Mouse (Mus musculus) heart, postnatal 0 days (tissue): ENCODE measurements around the gene Tmem234. TPM values are rescaled to one million over a fixed set of nuclear protein-coding genes. Genes with fewer than 3 reads are reported as not detected.

Experiments used
- ATAC-seq: fragments of 200-750 bp; cut with Nextera tagmentation; 2 replicates; pipeline ENCODE4 v1.8.0; 2017; ENCODE audit warnings: low read depth, moderate number of reproducible peaks, moderate library complexity; ENCODE audit not compliant: insufficient read depth
- DNase-seq: peaks from one replicate; pipeline ENCODE4 v3.0.0-alpha.2; 2016; ENCODE audit warnings: low spot score
- H3K27ac ChIP-seq: fragments of 300-500 bp; sonication (generic); 2 replicates; pipeline ENCODE4 v1.5.1; 2014; ENCODE audit warnings: low read depth, mild to moderate bottlenecking
- H3K27me3 ChIP-seq: fragments of 300-500 bp; sonication (generic); 2 replicates; pipeline ENCODE4 v1.6.1; 2014; ENCODE audit warnings: low read length, mixed read lengths; ENCODE audit not compliant: control insufficient read depth, insufficient read depth
- H3K36me3 ChIP-seq: fragments of 300-500 bp; sonication (generic); replicated peaks from 2 replicates; pipeline ENCODE4 v1.6.1; 2014; ENCODE audit warnings: low read length, mixed read lengths; ENCODE audit not compliant: control insufficient read depth, insufficient read depth
- H3K4me1 ChIP-seq: fragments of 300-500 bp; sonication (generic); 2 replicates; pipeline ENCODE4 v1.6.1; 2014; ENCODE audit warnings: antibody characterized with exemption; ENCODE audit not compliant: control insufficient read depth, insufficient read depth
- H3K4me2 ChIP-seq: fragments of 300-500 bp; sonication (generic); 2 replicates; pipeline ENCODE4 v1.6.1; 2014; ENCODE audit warnings: low read depth, mild to moderate bottlenecking, low read length, moderate library complexity
- H3K4me3 ChIP-seq: fragments of 300-500 bp; sonication (generic); 2 replicates; pipeline ENCODE4 v1.5.1; 2014; ENCODE audit warnings: low read depth, low read length
- H3K9ac ChIP-seq: fragments of 300-500 bp; sonication (generic); replicated peaks from 2 replicates; pipeline ENCODE4 v1.6.1; 2014; ENCODE audit warnings: low read depth, low read length, mixed read lengths
- H3K9me3 ChIP-seq: fragments of 300-500 bp; sonication (generic); replicated peaks from 2 replicates; pipeline ENCODE4 v1.6.1; 2016; ENCODE audit warnings: low read length; ENCODE audit not compliant: control insufficient read depth
- CTCF ChIP-seq: IDR thresholded peaks from 2 replicates; pipeline ENCODE4 v1.5.1; 2016; ENCODE audit warnings: antibody characterized with exemption, control low read depth, low read depth
- EP300 ChIP-seq: IDR thresholded peaks from 2 replicates; pipeline ENCODE4 v1.6.1; 2016; ENCODE audit warnings: antibody characterized with exemption, low read depth
- WGBS: fragments of 180-500 bp; shearing (Covaris S2); extraction: QIAGEN DNeasy Blood & Tissue Kit; methylation state at CpG from one replicate; pipeline ENCODE4 v1.1.7; 2014; 5-methylcytosine and 5-hydroxymethylcytosine counted together
- polyA plus RNA-seq: library from polyadenylated mRNA; unstranded; fragments of >200 nt; fragmentation: Nextera tagmentation; extraction: Ambion mirVana; gene quantifications from 2 replicates; pipeline ENCODE4 v1.2.1, GENCODE M21; 2015
- total RNA-seq: library from RNA; depleted of rRNA; stranded (reverse); fragments of >200 nt; gene quantifications from 2 replicates; pipeline ENCODE4 v1.2.3, GENCODE M21; 2014; ENCODE audit warnings: low replicate concordance

Gene Tmem234
- total and polyA plus RNA-seq, 2 experiments from 2014 or later = 115 to 161 TPM

DNA sequence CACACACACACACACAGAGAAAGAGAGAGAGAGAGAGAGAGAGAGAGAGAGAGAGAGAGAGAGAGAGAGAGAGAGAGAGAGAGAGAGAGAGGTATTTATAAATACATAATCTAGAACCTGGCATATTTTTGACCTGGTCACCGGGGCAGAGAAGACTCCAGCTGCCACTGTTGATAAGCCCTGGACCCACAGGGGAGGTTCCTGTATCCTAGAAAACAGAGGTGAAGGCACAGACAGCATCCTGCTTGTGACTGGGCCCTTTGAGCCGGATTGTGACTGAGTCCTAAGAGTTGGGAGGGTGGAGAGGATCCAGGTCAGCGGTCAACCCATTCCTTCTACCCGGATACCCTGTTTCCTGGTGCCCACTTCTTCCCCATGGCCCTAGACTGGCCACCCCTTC lies 11.6 kb upstream of the Tmem234 start:
- TF ChIP-seq CTCF (no peak), EP300 (no peak)
- Histone ChIP-seq H3K9me3 (no peaks in the 10 kb centered on the region), H3K4me2 (no peak overlapping the region), H3K9ac (no peak overlapping the region), H3K27ac (no peak overlapping the region), H3K27me3 (no peaks in the 10 kb centered on the region), H3K4me3 (no peak overlapping the region), H3K36me3 (peaks cover 36% of the 10 kb centered on the region), H3K4me1 (peaks cover 6% of the 10 kb centered on the region; the same call in 1 of the 2 replicates)
- ATAC-seq (no peak), DNase-seq (no peak)
- 49% methylated on average over 4 of the region's 4 CpGs for WGBS

DNA sequence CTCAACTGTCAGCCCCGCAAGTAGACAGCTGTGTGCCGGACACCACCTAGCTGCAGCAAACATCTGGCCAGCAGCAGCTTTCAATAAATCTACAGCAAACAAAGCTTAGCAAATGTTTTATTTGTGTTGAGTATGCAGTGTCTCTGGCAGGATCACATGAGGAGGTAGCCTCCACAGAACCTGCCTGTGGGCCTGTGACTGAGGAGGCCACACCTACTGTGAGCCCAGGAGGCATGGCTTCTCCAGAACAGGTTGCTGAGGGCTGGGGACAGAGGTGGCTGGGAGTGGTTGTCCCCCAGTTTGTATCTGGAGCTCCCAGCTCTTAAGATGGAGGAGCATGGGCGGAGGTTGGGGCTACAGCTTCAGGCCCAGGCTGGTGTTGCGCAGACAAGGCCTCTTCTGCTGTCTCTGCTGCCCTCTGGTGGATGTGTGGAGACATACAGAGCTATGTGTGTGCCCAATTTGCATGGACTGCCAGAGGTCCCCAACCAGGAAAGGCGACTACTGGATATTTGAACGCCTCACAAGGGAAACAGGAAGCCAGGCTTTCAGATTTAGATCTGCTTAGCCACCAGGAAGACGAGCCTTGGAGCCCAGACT lies 8.1 kb downstream of the Tmem234 start:
- WGBS = 32% methylated on average over 7 of the region's 7 CpGs
- no peak overlapping the region for H3K4me2 ChIP-seq
- peak; percentile 88 for ATAC-seq
- H3K36me3 ChIP-seq = peaks cover 37% of the 10 kb centered on the region
- H3K27me3 ChIP-seq = no peaks in the 10 kb centered on the region
- no peak overlapping the region for H3K27ac ChIP-seq
- 0 out of 2 replicates have a peak, but pooled peaks cover under 1% of the 10 kb centered on the region for H3K4me1 ChIP-seq
- no peaks in the 10 kb centered on the region for H3K9me3 ChIP-seq
- peak; percentile 93 for TF ChIP-seq CTCF
- TF ChIP-seq EP300 = no peak
- H3K9ac ChIP-seq = no peak overlapping the region
- H3K4me3 ChIP-seq = no peak overlapping the region
- DNase-seq = peak; percentile 90

DNA sequence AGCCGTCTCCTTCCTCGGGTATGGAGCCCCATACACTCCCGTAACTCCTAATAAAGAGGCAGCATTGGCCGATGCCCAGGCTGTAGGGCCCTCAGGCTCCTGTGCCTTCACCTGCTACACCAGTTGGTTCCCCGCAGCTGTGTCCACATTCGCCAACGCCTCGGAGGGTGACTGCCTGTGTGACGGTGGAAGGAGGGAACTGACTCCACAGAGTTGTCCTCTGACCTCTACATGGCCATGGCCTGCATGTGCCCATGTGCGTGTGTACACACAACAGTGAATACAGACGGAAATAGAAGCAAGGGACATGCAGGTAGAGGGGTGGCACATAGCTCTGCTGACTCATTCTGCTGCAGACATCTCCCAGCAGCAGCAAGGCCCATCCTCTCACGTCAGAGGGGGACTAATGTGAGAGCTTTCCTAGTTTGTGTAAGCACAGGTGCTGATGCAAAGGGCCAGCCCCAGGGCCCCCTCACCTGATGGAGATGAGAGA lies 8.7 kb downstream of the Tmem234 start:
- H3K27me3 ChIP-seq = no peaks in the 10 kb centered on the region
- peaks cover 7% of the 10 kb centered on the region for H3K4me1 ChIP-seq
- no peak overlapping the region for H3K4me2 ChIP-seq
- TF ChIP-seq CTCF (no peak), EP300 (no peak)
- DNase-seq (no peak), ATAC-seq (no peak)
- WGBS = 73% methylated on average over 12 of the region's 12 CpGs
- H3K36me3 ChIP-seq = peaks cover 31% of the 10 kb centered on the region
- no peak overlapping the region for H3K9ac ChIP-seq
- H3K27ac ChIP-seq = peak overlapping the region; percentile 16; the same call in 1 of the 2 replicates
- no peak overlapping the region for H3K4me3 ChIP-seq
- H3K9me3 ChIP-seq = no peaks in the 10 kb centered on the region

DNA sequence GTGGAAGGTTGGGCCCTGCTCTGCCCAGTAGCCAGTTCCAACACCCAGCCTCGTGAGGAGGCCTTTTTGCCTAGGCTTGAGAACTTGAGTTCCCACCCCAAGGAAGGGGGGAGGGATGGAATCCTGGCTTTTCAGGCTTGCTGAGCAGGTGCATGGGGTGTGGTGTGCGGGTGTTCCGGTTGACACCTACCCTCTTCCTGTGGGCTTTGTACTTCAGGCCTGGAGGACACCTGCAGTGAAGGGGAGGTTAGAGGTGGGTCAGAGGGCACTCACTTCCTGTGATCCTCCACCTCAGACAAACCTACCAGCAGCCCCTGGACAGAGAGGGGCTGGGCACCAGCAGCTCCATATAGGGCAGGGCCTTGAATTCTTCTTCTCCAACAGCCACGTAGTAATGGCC lies 9.6 kb downstream of the Tmem234 start:
- peaks cover 22% of the 10 kb centered on the region for H3K36me3 ChIP-seq

DNA sequence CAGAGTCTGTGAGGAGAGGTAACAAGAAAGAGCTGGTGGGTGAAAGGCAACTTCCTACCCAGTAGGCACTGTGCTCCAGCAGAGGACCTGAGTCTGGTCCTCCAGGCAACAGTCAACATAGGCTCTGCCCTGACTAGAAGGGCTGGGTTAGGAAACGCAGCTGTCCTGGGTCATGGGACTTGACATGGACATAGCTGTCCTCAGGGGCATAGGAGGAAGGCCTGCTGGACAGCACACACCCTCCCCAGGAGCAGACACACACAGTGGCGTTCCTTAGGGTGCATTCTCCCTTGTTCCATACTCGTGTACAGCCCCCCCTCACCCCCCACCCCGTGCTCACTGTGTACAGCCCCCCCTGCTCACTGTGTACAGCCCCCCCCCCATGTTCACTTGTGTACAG lies 10.0 kb downstream of the Tmem234 start:
- H3K4me1 ChIP-seq = peaks cover 11% of the 10 kb centered on the region
- H3K27me3 ChIP-seq = no peaks in the 10 kb centered on the region
- 78% methylated on average over 4 of the region's 4 CpGs for WGBS
- ATAC-seq = no peak
- no peaks in the 10 kb centered on the region for H3K9me3 ChIP-seq
- H3K4me3 ChIP-seq = no peak overlapping the region
- H3K9ac ChIP-seq = no peak overlapping the region
- no peak for TF ChIP-seq CTCF
- TF ChIP-seq EP300 = no peak
- no peak overlapping the region for H3K4me2 ChIP-seq
- H3K27ac ChIP-seq = no peak overlapping the region; the same call in 1 of the 2 replicates
- DNase-seq = no peak
- peaks cover 19% of the 10 kb centered on the region for H3K36me3 ChIP-seq

More for the DNA sequence above, 9.6 kb downstream of the Tmem234 start:
- Histone ChIP-seq H3K27me3 (no peaks in the 10 kb centered on the region), H3K9me3 (no peaks in the 10 kb centered on the region), H3K4me3 (no peak overlapping the region), H3K4me1 (peaks cover 11% of the 10 kb centered on the region), H3K4me2 (no peak overlapping the region), H3K27ac (peak overlapping the region; percentile 16; the same call in 1 of the 2 replicates), H3K9ac (no peak overlapping the region)
- DNase-seq (no peak), ATAC-seq (no peak)
- no peak for TF ChIP-seq CTCF
- TF ChIP-seq EP300 = no peak
- 64% methylated on average over 4 of the region's 4 CpGs for WGBS

DNA sequence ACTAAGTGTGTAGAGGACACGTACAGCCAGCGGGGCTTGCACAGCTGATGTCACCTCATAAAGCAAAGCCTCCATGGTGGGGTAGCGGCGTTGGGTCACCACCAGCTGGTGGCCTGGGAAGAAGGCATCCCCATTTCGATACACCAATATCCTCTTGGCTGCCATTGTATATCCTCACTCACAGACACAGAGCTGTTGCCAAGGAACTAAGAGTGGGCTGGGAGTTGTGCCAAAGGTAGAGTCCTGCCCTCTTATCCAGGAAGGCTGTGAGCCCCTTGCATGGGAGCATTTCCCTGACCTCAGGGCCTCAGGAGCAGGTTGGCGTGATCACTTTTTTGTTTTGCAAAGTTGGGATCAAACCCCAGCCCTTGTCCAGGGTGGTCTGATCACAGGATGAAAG lies 13.6 kb downstream of the Tmem234 start, which contains the start of gene Dcdc2b:
Gene Dcdc2b (minus strand): TSS at position 165 of the 400 bp plus-strand sequence.
- Histone ChIP-seq H3K9me3 (no peaks in the 10 kb centered on the region), H3K4me3 (no peak within 1 kb of the TSS), H3K4me1 (peaks cover 19% of the 10 kb centered on the region), H3K9ac (no peak within 1 kb of the TSS), H3K4me2 (no peak within 1 kb of the TSS), H3K36me3 (peaks cover 16% of the 10 kb centered on the region), H3K27me3 (no peaks in the 10 kb centered on the region), H3K27ac (peak within 1 kb of the TSS; percentile 49)
- TF ChIP-seq CTCF = no peak
- TF ChIP-seq EP300 = no peak
- ATAC-seq (no peak), DNase-seq (peak; percentile 81)
- 51% methylated on average over 6 of the region's 6 CpGs for WGBS
